Mouse (Mus musculus): ENCODE data around the gene Zcchc10.

- TF ChIP-seq CTCF (IDR thresholded peaks at IDR 0.05; ENCODE audit: control insufficient read depth, insufficient read depth, insufficient replicate concordance, low read depth, low read length): no peak
- peak; percentile 62 for TF ChIP-seq POLR2A (IDR thresholded peaks at IDR 0.05; ENCODE audit: control insufficient read depth, low read depth, low read length)
Measured at GRCm38 (mm10) chr11:53350291-53351223, 26.1 kb downstream of the Zcchc10 start, which contains the start of gene Aff4.

All from testis, adult 2 months (tissue).